Mouse (Mus musculus) spleen, postnatal 4 days (tissue): ENCODE data around the gene Kdelr2.
"Not testable (repeated sequence)": the region's sequence is repeated elsewhere in the genome, so short reads cannot be mapped to it uniquely, and the experiment has no call there.

ENCODE experiments used
- DNase-seq, 2 experiments: peaks; one replicate each; pipeline ENCODE4 v3.0.0; 2022; ENCODE audit warnings: low spot score in 2 of 2

Gene Kdelr2

GRCm38 (mm10) chr5:143403221-143404147 is at the start of gene Kdelr2:
Gene Kdelr2, plus strand, starts transcription at chr5:143403838.
- peak; percentile 90 to 95 for DNase-seq

GRCm38 (mm10) chr5:143356017-143356416 is 47.6 kb upstream of the Kdelr2 start:
- no peak for DNase-seq

GRCm38 (mm10) chr5:143356686-143357388 is 46.8 kb upstream of the Kdelr2 start, which contains the start of gene Grid2ip:
Gene Grid2ip, plus strand, starts transcription at chr5:143357338.
- DNase-seq, result no peak

GRCm38 (mm10) chr5:143357564-143357963 is 46.1 kb upstream of the Kdelr2 start:
- DNase-seq, result no peak

GRCm38 (mm10) chr5:143359263-143359662 is 44.4 kb upstream of the Kdelr2 start:
- no peak for DNase-seq

GRCm38 (mm10) chr5:143360000-143360399 is 43.6 kb upstream of the Kdelr2 start:
- peak in 1 of 2 experiments; percentile 30 for DNase-seq

GRCm38 (mm10) chr5:143361428-143361827 is 42.2 kb upstream of the Kdelr2 start:
- no peak for DNase-seq

- no peak for DNase-seq
Observed at GRCm38 (mm10) chr5:143363678-143364615, 39.7 kb upstream of the Kdelr2 start.

- DNase-seq, result no peak
Observed at GRCm38 (mm10) chr5:143367931-143368330, 35.7 kb upstream of the Kdelr2 start.

- no peak for DNase-seq
Observed at GRCm38 (mm10) chr5:143369611-143370255, 33.9 kb upstream of the Kdelr2 start.

GRCm38 (mm10) chr5:143370416-143371145 is 33.1 kb upstream of the Kdelr2 start:
- no peak for DNase-seq

GRCm38 (mm10) chr5:143371146-143371510 is 32.5 kb upstream of the Kdelr2 start:
- no peak for DNase-seq

- no peak for DNase-seq
Observed at GRCm38 (mm10) chr5:143372818-143373217, 30.8 kb upstream of the Kdelr2 start.

GRCm38 (mm10) chr5:143375242-143375641 is 28.4 kb upstream of the Kdelr2 start:
- peak; percentile 63 to 89 for DNase-seq

GRCm38 (mm10) chr5:143376156-143376555 is 27.5 kb upstream of the Kdelr2 start:
- no peak for DNase-seq

- DNase-seq, result no peak
Observed at GRCm38 (mm10) chr5:143386797-143387621, 16.6 kb upstream of the Kdelr2 start.

GRCm38 (mm10) chr5:143394184-143394583 is 9.5 kb upstream of the Kdelr2 start:
- no peak for DNase-seq

GRCm38 (mm10) chr5:143394966-143395365 is 8.7 kb upstream of the Kdelr2 start:
- DNase-seq, result not testable (repeated sequence)

- DNase-seq, result peak in 1 of 2 experiments; percentile 45
Observed at GRCm38 (mm10) chr5:143395649-143396048, 8.0 kb upstream of the Kdelr2 start.
